Mouse (Mus musculus) CD4-positive naive resting alpha-beta T cell, adult 76 days (primary cell): ENCODE data around the gene Tmem106a. TPM values are rescaled to one million over a fixed set of nuclear protein-coding genes. Genes with fewer than 3 reads are reported as not detected.

Source experiments
- total RNA-seq: library from RNA; stranded (reverse); gene quantifications from one replicate; pipeline ENCODE4 v1.2.4, GENCODE M21; 2023

Tmem106a gene
- 4.0 TPM for total RNA-seq

GRCm38 (mm10) chr11:101582054-101583035 lies at the start of gene Tmem106a:
TSS of gene Tmem106a (plus strand) at chr11:101582242.

GRCm38 (mm10) chr11:101551751-101552475 lies 30.1 kb upstream of the Tmem106a start, which contains the start of the genes Brca1 and Nbr1:
TSS of gene Brca1 (minus strand) at chr11:101551955.
TSS of gene Nbr1 (plus strand) at chr11:101552149.

GRCm38 (mm10) chr11:101599156-101599555 lies 17.1 kb downstream of the Tmem106a start, which contains the start of gene Gm11634:
TSS of gene Gm11634 (minus strand) at chr11:101599256.

GRCm38 (mm10) chr11:101626995-101627856 lies 45.2 kb downstream of the Tmem106a start, which contains the start of gene Rdm1:
TSS of gene Rdm1 (plus strand) at chr11:101627195.

Other genes with a start within 250 kb of the Tmem106a start
- not detected for gene G6pc, start 214.7 kb upstream of the Tmem106a start, total RNA-seq
- 22.1 TPM for gene Aarsd1, start 164.6 kb upstream of the Tmem106a start, total RNA-seq
- gene Gm27029, start 157.4 kb upstream of the Tmem106a start, total RNA-seq = 2.1 TPM
- gene Rundc1, start 157.2 kb upstream of the Tmem106a start, total RNA-seq = 23.7 TPM
- gene Ptges3l, start 156.9 kb upstream of the Tmem106a start, total RNA-seq = 6.8 TPM
- 104 TPM for gene Rpl27, start 139.9 kb upstream of the Tmem106a start, total RNA-seq
- gene Ifi35, start 133.8 kb upstream of the Tmem106a start, total RNA-seq = 55.9 TPM
- gene Rnd2, start 117.2 kb upstream of the Tmem106a start, total RNA-seq = 0.56 TPM
- gene Vat1, start 116.0 kb upstream of the Tmem106a start, total RNA-seq = 5.3 TPM
- gene Brca1, start 30.3 kb upstream of the Tmem106a start, total RNA-seq = 3.3 TPM
- 171 TPM for gene Nbr1, start 30.1 kb upstream of the Tmem106a start, total RNA-seq
- not detected for gene Gm11634, start 17.0 kb downstream of the Tmem106a start, total RNA-seq
- gene Rdm1, start 45.0 kb downstream of the Tmem106a start, total RNA-seq = 26.4 TPM
- gene Arl4d, start 83.3 kb downstream of the Tmem106a start, total RNA-seq = 4.3 TPM
- gene Dhx8, start 150.7 kb downstream of the Tmem106a start, total RNA-seq = 80.5 TPM
- not detected for gene Etv4, start 203.1 kb downstream of the Tmem106a start, total RNA-seq